Mouse (Mus musculus): ENCODE data around the gene Epb41l2. TPM values are rescaled to one million over a fixed set of nuclear protein-coding genes. Genes with fewer than 3 reads are reported as not detected.

Gene Epb41l2
- polyA plus RNA-seq, 1 experiment: 47.5 TPM

GRCm38 (mm10) chr10:25461832-25462231, 102.2 kb downstream of the Epb41l2 start:
- TF ChIP-seq CTCF (IDR thresholded peaks at IDR 0.05; ENCODE audit: borderline replicate concordance, control insufficient read depth, extremely low read depth, insufficient read depth, low read length, poor library complexity) (no peak), POLR2A (IDR thresholded peaks at IDR 0.05; ENCODE audit: control insufficient read depth, extremely low read depth, insufficient read depth, low read length, poor library complexity) (no peak)
- WGBS: 100% methylated on average over 1 of the region's 1 CpGs
- no peak overlapping the region for H3K27ac ChIP-seq (ENCODE audit: control insufficient read depth, insufficient read depth, low read length)
- no peak for DNase-seq
- no peaks in the 10 kb centered on the region for H3K36me3 ChIP-seq (ENCODE audit: control insufficient read depth, insufficient read depth, low read length)
- no peaks in the 10 kb centered on the region for H3K27me3 ChIP-seq (ENCODE audit: control insufficient read depth, insufficient read depth, low read length)
- peaks cover 2% of the 10 kb centered on the region for H3K4me1 ChIP-seq (replicated peaks; ENCODE audit: control insufficient read depth, insufficient read depth, low read length)
- no peak overlapping the region for H3K4me3 ChIP-seq (ENCODE audit: control insufficient read depth, insufficient read depth, low read length)

- TF ChIP-seq CTCF (IDR thresholded peaks at IDR 0.05; ENCODE audit: borderline replicate concordance, control insufficient read depth, extremely low read depth, insufficient read depth, low read length, poor library complexity) (no peak), POLR2A (IDR thresholded peaks at IDR 0.05; ENCODE audit: control insufficient read depth, extremely low read depth, insufficient read depth, low read length, poor library complexity) (no peak)
- Histone ChIP-seq H3K27me3 (ENCODE audit: control insufficient read depth, insufficient read depth, low read length) (no peaks in the 10 kb centered on the region), H3K36me3 (ENCODE audit: control insufficient read depth, insufficient read depth, low read length) (no peaks in the 10 kb centered on the region), H3K27ac (ENCODE audit: control insufficient read depth, insufficient read depth, low read length) (no peak overlapping the region), H3K4me3 (ENCODE audit: control insufficient read depth, insufficient read depth, low read length) (no peak overlapping the region), H3K4me1 (replicated peaks; ENCODE audit: control insufficient read depth, insufficient read depth, low read length) (no peaks in the 10 kb centered on the region)
- DNase-seq: no peak
- WGBS: 96% methylated on average over 3 of the region's 3 CpGs
Observed at GRCm38 (mm10) chr10:25462669-25463068, 103.1 kb downstream of the Epb41l2 start.

GRCm38 (mm10) chr10:25466493-25466892, 106.9 kb downstream of the Epb41l2 start:
- Histone ChIP-seq H3K4me3 (ENCODE audit: control insufficient read depth, insufficient read depth, low read length) (no peak overlapping the region), H3K4me1 (replicated peaks; ENCODE audit: control insufficient read depth, insufficient read depth, low read length) (no peaks in the 10 kb centered on the region), H3K27me3 (ENCODE audit: control insufficient read depth, insufficient read depth, low read length) (no peaks in the 10 kb centered on the region), H3K27ac (ENCODE audit: control insufficient read depth, insufficient read depth, low read length) (no peak overlapping the region), H3K36me3 (ENCODE audit: control insufficient read depth, insufficient read depth, low read length) (0 out of 2 replicates have a peak, but pooled peaks cover 2% of the 10 kb centered on the region)
- DNase-seq: no peak
- no peak for TF ChIP-seq POLR2A (IDR thresholded peaks at IDR 0.05; ENCODE audit: control insufficient read depth, extremely low read depth, insufficient read depth, low read length, poor library complexity)
- TF ChIP-seq CTCF (IDR thresholded peaks at IDR 0.05; ENCODE audit: borderline replicate concordance, control insufficient read depth, extremely low read depth, insufficient read depth, low read length, poor library complexity): no peak
- 28% methylated on average over 2 of the region's 2 CpGs for WGBS

GRCm38 (mm10) chr10:25471944-25472343, 112.3 kb downstream of the Epb41l2 start:
- Histone ChIP-seq H3K36me3 (ENCODE audit: control insufficient read depth, insufficient read depth, low read length) (0 out of 2 replicates have a peak, but pooled peaks cover 7% of the 10 kb centered on the region), H3K4me1 (replicated peaks; ENCODE audit: control insufficient read depth, insufficient read depth, low read length) (no peaks in the 10 kb centered on the region), H3K27ac (ENCODE audit: control insufficient read depth, insufficient read depth, low read length) (no peak overlapping the region), H3K4me3 (ENCODE audit: control insufficient read depth, insufficient read depth, low read length) (no peak overlapping the region), H3K27me3 (ENCODE audit: control insufficient read depth, insufficient read depth, low read length) (no peaks in the 10 kb centered on the region)
- no peak for DNase-seq
- TF ChIP-seq CTCF (IDR thresholded peaks at IDR 0.05; ENCODE audit: borderline replicate concordance, control insufficient read depth, extremely low read depth, insufficient read depth, low read length, poor library complexity): no peak
- TF ChIP-seq POLR2A (IDR thresholded peaks at IDR 0.05; ENCODE audit: control insufficient read depth, extremely low read depth, insufficient read depth, low read length, poor library complexity): no peak
- WGBS: 96% methylated on average over 2 of the region's 2 CpGs

GRCm38 (mm10) chr10:25479716-25480115, 120.1 kb downstream of the Epb41l2 start:
- WGBS: 96% methylated on average over 3 of the region's 3 CpGs
- H3K36me3 ChIP-seq (ENCODE audit: control insufficient read depth, insufficient read depth, low read length): peaks cover 10% of the 10 kb centered on the region
- H3K4me1 ChIP-seq (replicated peaks; ENCODE audit: control insufficient read depth, insufficient read depth, low read length): no peaks in the 10 kb centered on the region
- H3K27me3 ChIP-seq (ENCODE audit: control insufficient read depth, insufficient read depth, low read length): no peaks in the 10 kb centered on the region
- TF ChIP-seq POLR2A (IDR thresholded peaks at IDR 0.05; ENCODE audit: control insufficient read depth, extremely low read depth, insufficient read depth, low read length, poor library complexity) (no peak), CTCF (IDR thresholded peaks at IDR 0.05; ENCODE audit: borderline replicate concordance, control insufficient read depth, extremely low read depth, insufficient read depth, low read length, poor library complexity) (no peak)
- no peak overlapping the region for H3K4me3 ChIP-seq (ENCODE audit: control insufficient read depth, insufficient read depth, low read length)
- DNase-seq: no peak
- H3K27ac ChIP-seq (ENCODE audit: control insufficient read depth, insufficient read depth, low read length): no peak overlapping the region

- Histone ChIP-seq H3K36me3 (ENCODE audit: control insufficient read depth, insufficient read depth, low read length) (peaks cover 10% of the 10 kb centered on the region), H3K4me1 (replicated peaks; ENCODE audit: control insufficient read depth, insufficient read depth, low read length) (no peaks in the 10 kb centered on the region), H3K4me3 (ENCODE audit: control insufficient read depth, insufficient read depth, low read length) (no peak overlapping the region), H3K27ac (ENCODE audit: control insufficient read depth, insufficient read depth, low read length) (no peak overlapping the region), H3K27me3 (ENCODE audit: control insufficient read depth, insufficient read depth, low read length) (no peaks in the 10 kb centered on the region)
- DNase-seq: no peak
- no peak for TF ChIP-seq CTCF (IDR thresholded peaks at IDR 0.05; ENCODE audit: borderline replicate concordance, control insufficient read depth, extremely low read depth, insufficient read depth, low read length, poor library complexity)
- TF ChIP-seq POLR2A (IDR thresholded peaks at IDR 0.05; ENCODE audit: control insufficient read depth, extremely low read depth, insufficient read depth, low read length, poor library complexity): no peak
- 94% methylated on average over 5 of the region's 5 CpGs for WGBS
Observed at GRCm38 (mm10) chr10:25482791-25483190, 123.2 kb downstream of the Epb41l2 start.

- Histone ChIP-seq H3K27ac (ENCODE audit: control insufficient read depth, insufficient read depth, low read length) (no peak overlapping the region), H3K36me3 (ENCODE audit: control insufficient read depth, insufficient read depth, low read length) (peaks cover 4% of the 10 kb centered on the region; the same call in 1 of the 2 replicates), H3K27me3 (ENCODE audit: control insufficient read depth, insufficient read depth, low read length) (no peaks in the 10 kb centered on the region), H3K4me1 (replicated peaks; ENCODE audit: control insufficient read depth, insufficient read depth, low read length) (no peaks in the 10 kb centered on the region), H3K4me3 (ENCODE audit: control insufficient read depth, insufficient read depth, low read length) (no peak overlapping the region)
- 42% methylated on average over 1 of the region's 1 CpGs for WGBS
- peak; percentile 73 for DNase-seq
- TF ChIP-seq POLR2A (IDR thresholded peaks at IDR 0.05; ENCODE audit: control insufficient read depth, extremely low read depth, insufficient read depth, low read length, poor library complexity) (no peak), CTCF (IDR thresholded peaks at IDR 0.05; ENCODE audit: borderline replicate concordance, control insufficient read depth, extremely low read depth, insufficient read depth, low read length, poor library complexity) (no peak)
Observed at GRCm38 (mm10) chr10:25488456-25488855, 128.9 kb downstream of the Epb41l2 start.
